Mouse (Mus musculus): ENCODE results near the gene Mcts2.

GRCm38 (mm10) chr2:152639406-152640113, 47.3 kb upstream of the Mcts2 start:
- TF ChIP-seq CTCF (IDR thresholded peaks at IDR 0.05; ENCODE audit: borderline replicate concordance, insufficient read depth, low read depth, low read length) = no peak
- TF ChIP-seq POLR2A (IDR thresholded peaks at IDR 0.05; ENCODE audit: borderline replicate concordance, insufficient read depth, low read length) = no peak
